ENCODE assay signal across 9 mouse cellular contexts in the genomic region with DNA sequence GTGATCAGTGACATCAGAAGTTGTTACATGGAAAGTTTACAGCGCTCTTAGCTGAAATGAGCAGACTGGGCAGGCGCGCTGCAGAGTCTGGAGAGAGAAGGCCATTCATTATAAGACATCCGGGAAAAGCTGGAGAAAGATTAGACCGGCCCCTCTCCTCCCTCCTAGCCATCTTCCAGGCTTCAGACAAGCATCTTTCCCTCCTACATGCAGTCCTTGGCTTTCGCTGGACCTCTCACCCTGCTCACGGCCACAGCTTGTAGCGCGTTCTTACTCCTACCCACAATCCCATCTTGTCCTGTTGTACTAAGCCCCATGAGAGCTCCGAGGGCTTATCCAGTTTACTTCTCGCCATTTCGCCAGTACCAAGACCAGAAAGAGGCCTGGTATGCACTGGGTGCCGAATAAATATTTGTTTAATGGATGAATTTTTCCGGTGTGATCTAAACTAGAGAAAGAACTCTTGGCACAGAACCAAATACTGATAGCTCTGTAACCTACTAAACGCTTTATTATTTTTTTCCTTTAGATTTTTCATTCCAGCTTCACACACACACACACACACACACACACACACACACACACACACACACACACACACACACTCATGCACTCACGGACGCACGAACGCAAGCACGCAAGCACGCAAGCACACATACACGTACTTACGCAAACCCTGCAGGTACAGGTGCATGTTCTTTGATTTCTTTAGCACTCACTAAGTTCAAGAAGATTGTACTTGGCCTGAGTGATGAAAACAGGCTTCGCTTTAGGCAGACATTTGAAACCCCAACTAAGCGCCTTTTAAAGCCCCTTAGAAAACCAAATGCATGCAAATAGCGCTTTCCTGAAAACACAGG. TPM values are rescaled to one million over a fixed set of nuclear protein-coding genes. Genes with fewer than 3 reads are reported as not detected.
DNase-seq lines count a peak whose midpoint lies in the region; ATAC-seq lines count a peak whose summit lies in the region.
"Had no signal": no experiment of that assay in that cellular context is flagged by ENCODE, and none has a peak within 500 bp of the region (broad histone marks: within the 10 kb centered on the region; RNA-seq: fewer than 3 reads in every experiment).

No protein-coding gene starts in this region.

- ATAC-seq in kidney, embryonic 14.5 days (ENCODE audit: low FRiP score, low TSS enrichment) = peak; percentile 62; the same call in 1 of the 2 replicates
- ATAC-seq in embryonic facial prominence, embryonic 13.5 days (ENCODE audit: insufficient number of reproducible peaks, insufficient read depth, low FRiP score, low TSS enrichment, low read depth) = no peak
- ATAC-seq in intestine, embryonic 15.5 days = peak; percentile 61
- ATAC-seq in midbrain, embryonic 14.5 days (ENCODE audit: low FRiP score, low TSS enrichment) = no peak

- intact Hi-C loops in left cerebral cortex, postnatal 25 days (cut with DNase I) = no loop called here

- peak overlapping the region; percentile 35 for H3K4me2 ChIP-seq in kidney, embryonic 14.5 days (replicated peaks; ENCODE audit: low read depth, low read length)
- peak overlapping the region; percentile 63 for H3K4me2 ChIP-seq in embryonic facial prominence, embryonic 13.5 days
- H3K4me2 ChIP-seq in intestine, embryonic 15.5 days (replicated peaks) = peak overlapping the region; percentile 50
- peak overlapping the region; percentile 46 for H3K4me2 ChIP-seq in midbrain, embryonic 14.5 days (ENCODE audit: low read length)

- peak overlapping the region; percentile 4; the same call in 1 of the 2 replicates for H3K4me3 ChIP-seq in kidney, embryonic 14.5 days (ENCODE audit: low read length)
- H3K4me3 ChIP-seq in embryonic facial prominence, embryonic 13.5 days = peak overlapping the region; percentile 33
- H3K4me3 ChIP-seq in intestine, embryonic 15.5 days (replicated peaks) = 0 out of 2 replicates have a peak overlapping the region, but pooled peaks have one; percentile 3
- H3K4me3 ChIP-seq in midbrain, embryonic 14.5 days (replicated peaks; ENCODE audit: low read depth, low read length) = peak overlapping the region; percentile 16; the same call in 1 of the 2 replicates

- no peaks in the 10 kb centered on the region for H3K9me3 ChIP-seq in kidney, embryonic 14.5 days (ENCODE audit: control insufficient read depth, low read length)
- no peaks in the 10 kb centered on the region for H3K9me3 ChIP-seq in embryonic facial prominence, embryonic 13.5 days
- no peaks in the 10 kb centered on the region for H3K9me3 ChIP-seq in intestine, embryonic 15.5 days
- H3K9me3 ChIP-seq in midbrain, embryonic 14.5 days (ENCODE audit: control insufficient read depth, low read length) = no peaks in the 10 kb centered on the region
- H3K9me3 ChIP-seq: G1E had no signal

- H3K4me1 ChIP-seq in kidney, embryonic 14.5 days (ENCODE audit: control insufficient read depth, insufficient read depth, low read length) = peaks cover 4% of the 10 kb centered on the region; the same call in 1 of the 2 replicates
- H3K4me1 ChIP-seq in embryonic facial prominence, embryonic 13.5 days = peaks cover 21% of the 10 kb centered on the region
- peaks cover 11% of the 10 kb centered on the region for H3K4me1 ChIP-seq in intestine, embryonic 15.5 days (replicated peaks)
- peaks cover 6% of the 10 kb centered on the region; the same call in 1 of the 2 replicates for H3K4me1 ChIP-seq in midbrain, embryonic 14.5 days (ENCODE audit: control insufficient read depth, insufficient read depth, low read length)

- no peaks in the 10 kb centered on the region for H3K27me3 ChIP-seq in kidney, embryonic 14.5 days (ENCODE audit: control insufficient read depth, insufficient read depth, low read length)
- H3K27me3 ChIP-seq in embryonic facial prominence, embryonic 13.5 days = peaks cover 19% of the 10 kb centered on the region
- H3K27me3 ChIP-seq in intestine, embryonic 15.5 days (replicated peaks) = no peaks in the 10 kb centered on the region
- no peaks in the 10 kb centered on the region for H3K27me3 ChIP-seq in midbrain, embryonic 14.5 days (ENCODE audit: control insufficient read depth, insufficient read depth, low read length)

- WGBS in kidney, embryonic 14.5 days = 12% methylated on average over 26 of the region's 26 CpGs
- 14% methylated on average over 26 of the region's 26 CpGs for WGBS in embryonic facial prominence, embryonic 13.5 days
- WGBS in intestine, embryonic 15.5 days = 17% methylated on average over 26 of the region's 26 CpGs
- WGBS in midbrain, embryonic 14.5 days = 22% methylated on average over 26 of the region's 26 CpGs

- H3K27ac ChIP-seq in kidney, embryonic 14.5 days (ENCODE audit: low read depth, low read length) = no peak overlapping the region
- 0 out of 2 replicates have a peak overlapping the region, but pooled peaks have one; percentile 5 for H3K27ac ChIP-seq in embryonic facial prominence, embryonic 13.5 days
- peak overlapping the region; percentile 48; the same call in 1 of the 2 replicates for H3K27ac ChIP-seq in intestine, embryonic 15.5 days
- no peak overlapping the region for H3K27ac ChIP-seq in midbrain, embryonic 14.5 days (replicated peaks; ENCODE audit: low read depth, low read length)

- H3K36me3 ChIP-seq in kidney, embryonic 14.5 days (ENCODE audit: control insufficient read depth, insufficient read depth, low read length) = no peaks in the 10 kb centered on the region
- H3K36me3 ChIP-seq in embryonic facial prominence, embryonic 13.5 days = no peaks in the 10 kb centered on the region
- H3K36me3 ChIP-seq in intestine, embryonic 15.5 days = no peaks in the 10 kb centered on the region
- no peaks in the 10 kb centered on the region for H3K36me3 ChIP-seq in midbrain, embryonic 14.5 days (ENCODE audit: control insufficient read depth, insufficient read depth, low read length)
- H3K36me3 ChIP-seq: G1E had no signal

- DNase-seq in kidney, adult 8-10 months = no peak
- peak; percentile 45 for DNase-seq in midbrain, embryonic 14.5 days
- no peak for DNase-seq in left cerebral cortex, postnatal 25 days (ENCODE audit: low spot score in 2 of 2)
- DNase-seq in urinary bladder, postnatal 36 days (ENCODE audit: low spot score in 2 of 2) = no peak
- no peak for DNase-seq in urinary bladder, postnatal 10 days (ENCODE audit: low spot score)

- H3K9ac ChIP-seq in kidney, embryonic 14.5 days (ENCODE audit: low read depth, low read length) = no peak overlapping the region; the same call in 1 of the 2 replicates
- peak overlapping the region; percentile 57 for H3K9ac ChIP-seq in embryonic facial prominence, embryonic 13.5 days
- H3K9ac ChIP-seq in intestine, embryonic 15.5 days = 0 out of 2 replicates have a peak overlapping the region, but pooled peaks have one; percentile 18
- H3K9ac ChIP-seq in midbrain, embryonic 14.5 days (replicated peaks; ENCODE audit: low read length) = no peak overlapping the region

RNA-seq across cellular contexts. Expression of a gene that starts 41.4 kb away (rescaled TPM):
- polyA plus RNA-seq in kidney, embryonic 14.5 days (2014; fragmentation: Nextera tagmentation; extraction: Ambion mirVana) = 14.2 and 14.6 TPM in 2 replicates
- polyA plus RNA-seq in embryonic facial prominence, embryonic 13.5 days (2015; fragmentation: Nextera tagmentation; extraction: Ambion mirVana) = 7.0 and 9.4 TPM in 2 replicates
- polyA plus RNA-seq in intestine, embryonic 15.5 days (2015; fragmentation: Nextera tagmentation; extraction: Ambion mirVana) = 6.0 and 6.1 TPM in 2 replicates
- 94.2 and 99.0 TPM in 2 replicates for polyA plus RNA-seq in midbrain, embryonic 14.5 days (2014; fragmentation: Nextera tagmentation; extraction: Ambion mirVana)
- 100 to 1,000 TPM; 573 to 716 TPM for total RNA-seq in left cerebral cortex, postnatal 25 days (2021)

Comparison
In these comparisons a context has a peak if more than half of its experiments do, and no peak if none do; other contexts are left out.
1. ATAC-seq: peak in kidney, embryonic 14.5 days (single experiment) and intestine, embryonic 15.5 days (single experiment); none in embryonic facial prominence, embryonic 13.5 days (single experiment) and midbrain, embryonic 14.5 days (single experiment).
2. H3K27ac ChIP-seq: peak in embryonic facial prominence, embryonic 13.5 days (single experiment) and intestine, embryonic 15.5 days (single experiment); none in kidney, embryonic 14.5 days (single experiment) and midbrain, embryonic 14.5 days (single experiment).
3. H3K9ac ChIP-seq: peak in embryonic facial prominence, embryonic 13.5 days (single experiment) and intestine, embryonic 15.5 days (single experiment); none in kidney, embryonic 14.5 days (single experiment) and midbrain, embryonic 14.5 days (single experiment).
4. Peak in every context shown above with its lines, with median percentiles within 50 percentile points of each other: H3K4me2 ChIP-seq and H3K4me3 ChIP-seq.